Mouse (Mus musculus): ENCODE results near the gene Abca1. TPM values are rescaled to one million over a fixed set of nuclear protein-coding genes. Genes with fewer than 3 reads are reported as not detected.
A peak's percentile ranks its signal among the peaks of the same experiment; 100 is the strongest.

Abca1 gene
- total RNA-seq (2021) = 10 to 100 TPM; 16.1 to 18.2 TPM

DNA sequence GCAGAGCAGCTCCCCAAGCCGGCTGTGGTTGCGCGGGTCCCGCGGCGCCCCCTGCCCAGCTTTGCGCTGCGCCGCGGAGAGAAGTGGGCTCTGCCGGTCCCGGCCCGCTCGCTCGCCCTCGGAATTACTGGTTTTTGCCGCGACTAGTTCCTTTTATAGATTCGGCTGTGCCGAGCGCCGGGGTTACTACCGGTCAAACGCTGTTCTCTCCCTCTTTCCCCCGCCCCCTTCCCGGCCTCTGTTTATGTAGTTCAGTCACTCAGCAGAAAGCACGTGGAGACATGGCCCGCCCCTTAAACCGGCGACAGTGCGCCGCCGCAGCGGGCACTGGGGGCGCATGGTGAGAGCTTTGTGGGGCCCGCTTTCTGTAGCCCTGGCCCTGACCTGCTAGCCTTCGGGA is at the start of gene Abca1:
TSS of gene Abca1 (minus strand) at position 129 of the 400 bp plus-strand sequence.
- DNase-seq = peak; percentile 94
- intact Hi-C loops (cut with DNase I) = loop anchor here (1.0 to 5.0 kb wide), 5 partner anchors 37 to 103 kb away; no protein-coding TSS in a partner anchor

- intact Hi-C loops (cut with DNase I) = no loop called here
- no peak for DNase-seq
These were observed 44.8 kb upstream of the Abca1 start for GRCm38 (mm10) chr4:53204482-53204881.

DNA sequence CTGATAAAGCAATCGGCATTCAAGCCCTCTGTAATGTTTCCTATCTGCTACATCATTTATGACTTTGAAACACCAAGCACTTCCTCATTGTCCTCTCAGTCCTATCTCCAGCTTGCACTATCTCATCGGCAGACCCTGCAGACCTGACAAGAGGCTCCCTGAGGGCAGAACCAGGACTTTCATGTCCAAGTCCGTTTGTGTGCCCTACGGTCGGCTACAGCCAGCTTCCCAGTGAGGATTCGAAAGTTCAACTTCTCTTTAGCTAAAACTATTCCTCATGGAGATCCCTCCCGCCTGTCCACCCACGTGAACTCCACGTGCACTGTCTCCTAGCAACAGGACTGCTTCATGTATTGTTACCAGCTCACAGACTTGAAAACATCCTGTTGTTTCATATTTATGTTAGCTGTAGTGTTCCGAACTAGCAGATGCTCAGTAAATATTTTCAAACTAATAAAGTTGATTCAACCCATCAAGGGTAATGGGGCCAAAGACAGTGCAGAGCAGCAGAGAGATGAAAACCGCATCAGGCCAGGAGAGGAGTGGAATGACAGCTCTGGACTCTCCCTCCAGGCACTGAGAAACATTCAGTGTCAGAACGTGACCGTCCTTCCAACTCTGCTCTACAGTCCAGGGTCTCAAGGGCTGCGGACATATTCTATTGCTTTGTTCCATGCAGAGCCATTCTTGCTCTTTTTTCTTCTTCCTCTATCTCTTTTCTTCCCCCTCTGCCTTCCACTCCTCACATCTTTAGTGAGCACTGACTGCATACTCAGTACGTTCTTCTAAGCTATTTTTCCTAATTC is 44.1 kb upstream of the Abca1 start:
- intact Hi-C loops (cut with DNase I) = no loop called here
- DNase-seq = no peak

- DNase-seq = no peak
- intact Hi-C loops (cut with DNase I) = no loop called here
These were observed 40.6 kb upstream of the Abca1 start for GRCm38 (mm10) chr4:53200276-53200675.

- DNase-seq = peak; percentile 28 to 32
- intact Hi-C loops (cut with DNase I) = loop anchor here (2.0 kb wide), 1 partner anchor 21 kb away; no protein-coding TSS in a partner anchor
These were observed 38.1 kb upstream of the Abca1 start for GRCm38 (mm10) chr4:53197842-53198241.

GRCm38 (mm10) chr4:53196058-53196771 is 36.5 kb upstream of the Abca1 start:
- peak; percentile 94 to 95 for DNase-seq
- intact Hi-C loops (cut with DNase I) = loop anchor here (1.0 to 2.0 kb wide), 2 partner anchors 23 to 36 kb away; no protein-coding TSS in a partner anchor

DNA sequence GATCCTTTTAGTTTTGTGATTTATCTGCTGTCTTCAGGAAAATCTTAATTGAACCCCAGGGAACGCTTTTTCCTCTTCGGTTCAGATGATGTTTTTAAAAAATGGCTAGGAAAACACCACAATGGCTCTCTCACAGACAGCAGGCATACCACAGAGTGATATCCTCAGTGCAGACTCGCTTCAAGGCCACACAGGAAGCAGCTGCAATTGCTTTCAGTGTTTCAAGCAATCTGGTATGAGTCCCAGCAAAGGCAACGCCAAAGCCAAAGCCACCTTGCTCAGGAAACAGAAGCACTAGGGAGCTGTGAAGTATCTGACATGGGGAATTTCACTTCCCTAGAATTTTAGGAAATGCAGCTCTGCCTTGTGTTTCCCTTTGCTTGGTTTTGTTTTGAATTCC is 27.4 kb upstream of the Abca1 start:
- intact Hi-C loops (cut with DNase I) = no loop called here
- peak; percentile 70 for DNase-seq

DNA sequence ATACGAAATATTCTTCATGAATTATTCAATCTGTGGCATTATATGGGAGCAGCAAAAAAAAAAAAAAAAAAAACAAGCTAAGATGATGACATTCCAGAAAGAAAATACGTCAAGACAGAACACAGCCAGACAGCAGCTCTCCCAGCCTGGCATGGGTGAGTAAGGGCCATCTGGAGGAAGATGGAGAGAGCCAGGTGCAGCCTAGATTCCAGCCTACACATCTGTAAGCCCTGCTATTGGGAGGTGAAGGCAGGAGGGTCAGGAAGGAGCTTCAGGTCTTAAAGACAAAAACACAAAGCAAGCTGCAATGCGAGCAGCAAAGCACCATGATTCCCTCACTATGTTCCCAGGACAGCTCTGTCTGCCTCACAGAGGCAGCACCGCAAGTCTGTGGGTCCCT is 26.9 kb upstream of the Abca1 start:
- intact Hi-C loops (cut with DNase I) = no loop called here
- peak in 1 of 2 experiments; percentile 31 for DNase-seq

DNA sequence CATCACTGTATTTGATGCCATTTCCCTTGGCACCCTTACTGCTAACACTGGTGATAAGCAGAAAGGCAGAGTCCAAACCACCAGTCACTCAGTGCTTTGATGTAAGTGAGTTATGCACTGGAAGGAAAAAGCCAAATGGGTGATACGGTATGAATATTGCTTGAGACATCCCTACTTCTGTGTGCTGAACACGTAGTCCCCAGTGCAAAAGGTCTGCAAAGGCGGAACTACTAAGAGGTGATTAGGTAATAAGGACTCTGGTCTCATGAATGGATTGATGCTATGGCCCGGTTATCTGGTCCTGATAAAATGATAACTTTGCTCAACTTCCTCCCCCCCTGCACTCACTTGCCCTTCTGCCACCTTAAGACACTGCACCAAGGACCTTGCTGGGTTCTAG is 26.4 kb upstream of the Abca1 start:
- no peak for DNase-seq
- intact Hi-C loops (cut with DNase I) = no loop called here

GRCm38 (mm10) chr4:53181479-53181878 is 21.8 kb upstream of the Abca1 start:
- intact Hi-C loops (cut with DNase I) = no loop called here

DNA sequence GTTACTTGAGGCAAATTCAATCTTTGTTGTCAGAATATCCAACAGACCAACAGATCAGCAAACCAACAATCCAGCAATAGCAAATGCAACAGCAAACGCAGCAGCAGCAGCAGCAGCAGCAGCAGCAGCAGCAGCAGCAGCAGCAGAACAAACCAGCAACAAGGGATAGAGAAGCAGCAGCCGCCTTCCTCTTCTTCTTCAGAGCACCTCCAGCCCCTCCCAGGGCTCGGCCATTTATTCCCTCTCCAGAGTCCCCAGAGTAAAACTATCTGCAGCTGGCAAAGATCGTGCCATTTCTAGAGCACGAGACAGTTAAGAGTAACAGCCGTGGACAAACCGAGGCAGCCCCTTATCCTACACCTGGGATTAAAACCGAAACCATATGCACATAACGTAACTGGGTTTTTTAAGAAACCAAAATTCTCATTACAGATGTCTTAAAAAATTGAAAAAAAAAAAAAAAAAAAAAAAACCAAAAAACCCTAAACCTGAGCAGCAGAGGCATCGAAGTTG is 19.7 kb upstream of the Abca1 start:
- DNase-seq = no peak
- intact Hi-C loops (cut with DNase I) = no loop called here

More at GRCm38 (mm10) chr4:53181479-53181878, 21.8 kb upstream of the Abca1 start:
- DNase-seq = no peak

GRCm38 (mm10) chr4:53178489-53178888 is 18.8 kb upstream of the Abca1 start:
- intact Hi-C loops (cut with DNase I) = no loop called here

DNA sequence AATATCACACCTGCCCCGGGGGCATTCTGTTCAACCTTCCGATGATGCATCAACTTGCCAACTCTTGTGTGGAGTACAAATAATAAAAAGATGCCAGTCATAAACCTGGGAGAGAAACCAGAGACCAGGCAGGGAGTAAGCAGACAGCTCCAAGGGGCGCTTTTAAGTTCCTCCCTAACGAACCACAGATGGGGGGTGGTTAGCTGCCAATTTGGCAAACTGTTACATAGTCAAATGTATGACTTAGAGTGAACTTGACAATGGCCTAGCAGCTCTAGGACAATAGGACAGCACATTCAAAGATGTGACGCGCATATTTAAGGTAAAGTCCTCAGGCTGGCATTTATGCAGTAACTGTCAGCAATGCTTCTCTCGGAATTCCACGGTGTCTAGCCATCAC is 18.0 kb upstream of the Abca1 start:
- DNase-seq = no peak
- intact Hi-C loops (cut with DNase I) = no loop called here

More at GRCm38 (mm10) chr4:53178489-53178888, 18.8 kb upstream of the Abca1 start:
- DNase-seq = no peak

DNA sequence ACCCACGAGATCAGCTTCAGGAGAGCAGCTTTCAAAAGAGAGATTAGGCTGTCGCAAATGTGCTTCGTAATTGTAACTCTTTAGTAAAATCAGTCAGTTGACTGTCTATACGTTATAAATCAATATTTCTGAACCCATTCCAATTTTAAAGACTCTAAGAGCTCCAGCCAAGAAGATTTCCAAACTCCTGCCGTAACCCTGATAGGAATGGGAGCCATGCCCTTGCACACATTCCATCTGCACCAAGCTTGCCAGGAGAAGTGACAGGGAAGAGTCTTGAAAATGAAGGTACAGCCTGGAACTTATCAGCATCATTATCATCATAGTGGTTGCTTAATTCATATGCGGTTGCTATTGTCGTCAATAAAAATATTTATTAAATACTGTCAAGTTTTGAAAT is 15.2 kb upstream of the Abca1 start:
- DNase-seq = no peak
- intact Hi-C loops (cut with DNase I) = no loop called here

DNA sequence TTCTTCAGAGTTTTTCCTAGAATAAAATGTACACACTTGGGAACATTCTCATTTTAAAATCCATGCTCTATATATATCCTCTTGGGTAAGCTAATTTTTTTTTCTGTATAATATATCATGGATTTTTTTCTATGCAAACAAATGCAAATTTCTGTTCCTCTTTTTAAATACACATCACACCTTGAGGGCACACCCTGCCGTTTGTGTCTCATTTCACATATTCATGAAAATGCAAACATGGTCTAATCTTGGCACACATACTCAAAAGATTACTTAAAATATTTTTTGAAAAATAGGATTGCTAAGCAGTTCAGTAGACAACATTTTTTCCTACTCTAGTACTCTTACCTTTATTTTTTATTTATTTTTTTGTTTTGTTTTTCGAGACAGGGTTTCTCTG is 10.7 kb upstream of the Abca1 start:
- intact Hi-C loops (cut with DNase I) = no loop called here
- DNase-seq = no peak

DNA sequence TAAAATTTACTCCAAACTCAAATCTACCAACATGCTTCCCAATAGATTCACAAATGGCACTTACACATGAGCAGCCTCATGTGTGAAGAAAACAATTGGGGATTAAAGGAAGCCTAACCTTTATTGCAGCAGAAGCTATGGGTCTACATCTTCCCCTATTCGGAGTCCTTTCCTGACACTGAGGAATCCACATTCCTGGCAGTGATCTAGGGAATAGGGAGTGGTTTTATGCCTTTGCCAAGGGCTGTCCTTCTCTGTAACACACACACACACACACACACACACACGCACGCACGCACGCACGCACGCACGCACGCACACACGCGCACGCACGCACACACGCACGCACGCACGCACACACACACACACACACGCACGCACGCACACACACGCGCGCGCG is 5.5 kb upstream of the Abca1 start:
- intact Hi-C loops (cut with DNase I) = no loop called here
- DNase-seq = no peak

- intact Hi-C loops (cut with DNase I) = loop anchor here (2.0 to 5.0 kb wide), 4 partner anchors 38 to 103 kb away; no protein-coding TSS in a partner anchor
These were observed 519 bp downstream of the Abca1 start for GRCm38 (mm10) chr4:53159176-53159575.

GRCm38 (mm10) chr4:53158634-53159033 is 1.1 kb downstream of the Abca1 start:
- peak; percentile 89 to 91 for DNase-seq
- intact Hi-C loops (cut with DNase I) = loop anchor here (1.0 to 5.0 kb wide), 5 partner anchors 38 to 195 kb away; no protein-coding TSS in a partner anchor

More at GRCm38 (mm10) chr4:53159176-53159575, 519 bp downstream of the Abca1 start:
- DNase-seq = peak; percentile 45 to 61

DNA sequence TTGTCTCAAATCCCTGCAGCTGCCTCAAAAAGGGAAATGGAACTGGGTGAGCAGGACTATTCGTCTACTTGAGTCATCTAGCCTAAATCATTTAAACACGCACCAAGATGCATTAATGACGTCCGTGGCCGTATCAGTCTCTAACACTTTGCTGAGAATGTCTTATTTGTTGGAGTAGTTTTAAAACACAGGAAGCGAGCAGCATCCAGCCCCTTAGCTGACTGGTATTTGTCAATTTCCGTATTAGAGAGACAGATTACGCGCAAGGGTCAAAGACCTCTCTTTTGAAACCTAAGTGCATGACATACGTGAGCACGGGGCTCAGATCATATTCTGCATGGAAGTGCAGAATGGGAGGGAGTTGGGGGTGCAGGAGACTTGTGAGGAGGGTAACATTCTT is 4.2 kb downstream of the Abca1 start:
- DNase-seq = no peak
- intact Hi-C loops (cut with DNase I) = loop anchor here (5.0 kb wide), 1 partner anchor 107 kb away; no protein-coding TSS in a partner anchor

- DNase-seq = no peak
- intact Hi-C loops (cut with DNase I) = no loop called here
These were observed 6.0 kb downstream of the Abca1 start for GRCm38 (mm10) chr4:53153711-53154110.

- no peak for DNase-seq
- intact Hi-C loops (cut with DNase I) = no loop called here
These were observed 6.6 kb downstream of the Abca1 start for GRCm38 (mm10) chr4:53153061-53153460.

Measured in heart, postnatal 10 days (tissue).